Mouse (Mus musculus): ENCODE measurements around the gene Cnot2. TPM values are rescaled to one million over a fixed set of nuclear protein-coding genes. Genes with fewer than 3 reads are reported as not detected.
A peak's percentile ranks its signal among the peaks of the same experiment; 100 is the strongest.
"Not testable (repeated sequence)": the region's sequence is repeated elsewhere in the genome, so short reads cannot be mapped to it uniquely, and the experiment has no call there.

Gene Cnot2
- 88.1 and 99.3 TPM in 2 replicates for polyA plus RNA-seq (2012; rRNA removed)

- Histone ChIP-seq H3K4me3 (replicated peaks; ENCODE audit: insufficient read depth, low read depth, low read length) (peak within 1 kb of the TSS; percentile 100), H3K27me3 (ENCODE audit: control insufficient read depth, insufficient read depth, low read length) (no peaks in the 10 kb centered on the region), H3K4me1 (ENCODE audit: control insufficient read depth, insufficient read depth, low read length) (peaks cover 6% of the 10 kb centered on the region; the same call in 1 of the 2 replicates), H3K27ac (ENCODE audit: insufficient read depth, low read length) (peak within 1 kb of the TSS; percentile 97)
- TF ChIP-seq POLR2A (IDR thresholded peaks at IDR 0.05; ENCODE audit: borderline replicate concordance, insufficient read depth, low read length), result peak; percentile 77
- no peak for TF ChIP-seq CTCF (IDR thresholded peaks at IDR 0.05; ENCODE audit: borderline replicate concordance, insufficient read depth, low read depth, low read length)
- WGBS, result under 1% methylated on average over 47 of the region's 47 CpGs
- peak; percentile 94 to 97 for DNase-seq
These were observed at the start of gene Cnot2 for GRCm38 (mm10) chr10:116581369-116581718. Gene Cnot2, minus strand, starts transcription at chr10:116581511.

GRCm38 (mm10) chr10:116628926-116629325 lies 47.6 kb upstream of the Cnot2 start:
- 68% methylated on average over 5 of the region's 5 CpGs for WGBS
- H3K4me1 ChIP-seq (ENCODE audit: control insufficient read depth, insufficient read depth, low read length), result peaks cover 6% of the 10 kb centered on the region
- H3K4me3 ChIP-seq (replicated peaks; ENCODE audit: insufficient read depth, low read depth, low read length), result no peak overlapping the region
- no peak for DNase-seq
- no peaks in the 10 kb centered on the region for H3K27me3 ChIP-seq (ENCODE audit: control insufficient read depth, insufficient read depth, low read length)
- TF ChIP-seq POLR2A (IDR thresholded peaks at IDR 0.05; ENCODE audit: borderline replicate concordance, insufficient read depth, low read length) (no peak), CTCF (IDR thresholded peaks at IDR 0.05; ENCODE audit: borderline replicate concordance, insufficient read depth, low read depth, low read length) (no peak)
- H3K27ac ChIP-seq (ENCODE audit: insufficient read depth, low read length), result no peak overlapping the region

- no peak for DNase-seq
- WGBS, result 89% methylated on average over 1 of the region's 1 CpGs
- H3K27ac ChIP-seq (ENCODE audit: insufficient read depth, low read length), result no peak overlapping the region
- TF ChIP-seq POLR2A (IDR thresholded peaks at IDR 0.05; ENCODE audit: borderline replicate concordance, insufficient read depth, low read length) (no peak), CTCF (IDR thresholded peaks at IDR 0.05; ENCODE audit: borderline replicate concordance, insufficient read depth, low read depth, low read length) (no peak)
- no peak overlapping the region for H3K4me3 ChIP-seq (replicated peaks; ENCODE audit: insufficient read depth, low read depth, low read length)
- no peaks in the 10 kb centered on the region for H3K4me1 ChIP-seq (ENCODE audit: control insufficient read depth, insufficient read depth, low read length)
- no peaks in the 10 kb centered on the region for H3K27me3 ChIP-seq (ENCODE audit: control insufficient read depth, insufficient read depth, low read length)
These were observed 44.7 kb upstream of the Cnot2 start for GRCm38 (mm10) chr10:116626009-116626408.

- H3K4me1 ChIP-seq (ENCODE audit: control insufficient read depth, insufficient read depth, low read length); DNase-seq; H3K27ac ChIP-seq (ENCODE audit: insufficient read depth, low read length); H3K27me3 ChIP-seq (ENCODE audit: control insufficient read depth, insufficient read depth, low read length); H3K4me3 ChIP-seq (replicated peaks; ENCODE audit: insufficient read depth, low read depth, low read length): not testable (repeated sequence)
- WGBS, result 89% methylated on average over 9 of the region's 10 CpGs
These were observed 31.9 kb upstream of the Cnot2 start for GRCm38 (mm10) chr10:116613250-116613649.

GRCm38 (mm10) chr10:116604905-116605162 lies 23.5 kb upstream of the Cnot2 start:
- no peaks in the 10 kb centered on the region for H3K27me3 ChIP-seq (ENCODE audit: control insufficient read depth, insufficient read depth, low read length)
- WGBS, result 99% methylated on average over 4 of the region's 4 CpGs
- TF ChIP-seq POLR2A (IDR thresholded peaks at IDR 0.05; ENCODE audit: borderline replicate concordance, insufficient read depth, low read length), result no peak
- no peak overlapping the region for H3K4me3 ChIP-seq (replicated peaks; ENCODE audit: insufficient read depth, low read depth, low read length)
- H3K4me1 ChIP-seq (ENCODE audit: control insufficient read depth, insufficient read depth, low read length), result no peaks in the 10 kb centered on the region
- DNase-seq, result no peak
- no peak overlapping the region for H3K27ac ChIP-seq (ENCODE audit: insufficient read depth, low read length)

- WGBS, result 86% methylated on average over 6 of the region's 6 CpGs
- H3K4me1 ChIP-seq (ENCODE audit: control insufficient read depth, insufficient read depth, low read length), result peaks cover 2% of the 10 kb centered on the region; the same call in 1 of the 2 replicates
- no peak for TF ChIP-seq CTCF (IDR thresholded peaks at IDR 0.05; ENCODE audit: borderline replicate concordance, insufficient read depth, low read depth, low read length)
- TF ChIP-seq POLR2A (IDR thresholded peaks at IDR 0.05; ENCODE audit: borderline replicate concordance, insufficient read depth, low read length), result no peak
- H3K27ac ChIP-seq (ENCODE audit: insufficient read depth, low read length), result no peak overlapping the region
- no peaks in the 10 kb centered on the region for H3K27me3 ChIP-seq (ENCODE audit: control insufficient read depth, insufficient read depth, low read length)
- no peak for DNase-seq
- H3K4me3 ChIP-seq (replicated peaks; ENCODE audit: insufficient read depth, low read depth, low read length), result no peak overlapping the region
These were observed 23.0 kb upstream of the Cnot2 start for GRCm38 (mm10) chr10:116604081-116604904.

GRCm38 (mm10) chr10:116599056-116599850 lies 17.9 kb upstream of the Cnot2 start:
- no peak for TF ChIP-seq CTCF (IDR thresholded peaks at IDR 0.05; ENCODE audit: borderline replicate concordance, insufficient read depth, low read depth, low read length)
- no peak for TF ChIP-seq POLR2A (IDR thresholded peaks at IDR 0.05; ENCODE audit: borderline replicate concordance, insufficient read depth, low read length)
- 21% methylated on average over 14 of the region's 14 CpGs for WGBS
- no peak overlapping the region for H3K4me3 ChIP-seq (replicated peaks; ENCODE audit: insufficient read depth, low read depth, low read length)
- DNase-seq, result peak; percentile 64 to 85
- H3K4me1 ChIP-seq (ENCODE audit: control insufficient read depth, insufficient read depth, low read length), result peaks cover 11% of the 10 kb centered on the region; the same call in 1 of the 2 replicates
- peak overlapping the region; percentile 62 for H3K27ac ChIP-seq (ENCODE audit: insufficient read depth, low read length)
- no peaks in the 10 kb centered on the region for H3K27me3 ChIP-seq (ENCODE audit: control insufficient read depth, insufficient read depth, low read length)

- no peak for DNase-seq
- peaks cover 6% of the 10 kb centered on the region; the same call in 1 of the 2 replicates for H3K4me1 ChIP-seq (ENCODE audit: control insufficient read depth, insufficient read depth, low read length)
- WGBS, result 13% methylated on average over 6 of the region's 6 CpGs
- TF ChIP-seq CTCF (IDR thresholded peaks at IDR 0.05; ENCODE audit: borderline replicate concordance, insufficient read depth, low read depth, low read length) (no peak), POLR2A (IDR thresholded peaks at IDR 0.05; ENCODE audit: borderline replicate concordance, insufficient read depth, low read length) (no peak)
- H3K27me3 ChIP-seq (ENCODE audit: control insufficient read depth, insufficient read depth, low read length), result no peaks in the 10 kb centered on the region
- peak overlapping the region; percentile 60 for H3K4me3 ChIP-seq (replicated peaks; ENCODE audit: insufficient read depth, low read depth, low read length)
- no peak overlapping the region for H3K27ac ChIP-seq (ENCODE audit: insufficient read depth, low read length)
These were observed 1.4 kb upstream of the Cnot2 start for GRCm38 (mm10) chr10:116582738-116583137.

Measured in cerebellum, adult 2 months (tissue).